Mouse (Mus musculus) heart, postnatal 0 days (tissue): Measurements from ENCODE around the gene Gpr137.

Experiments
- CTCF ChIP-seq: IDR thresholded peaks from 2 replicates; pipeline ENCODE4 v1.5.1; 2016; ENCODE audit warnings: antibody characterized with exemption, control low read depth, low read depth
- EP300 ChIP-seq: IDR thresholded peaks from 2 replicates; pipeline ENCODE4 v1.6.1; 2016; ENCODE audit warnings: antibody characterized with exemption, low read depth

DNA sequence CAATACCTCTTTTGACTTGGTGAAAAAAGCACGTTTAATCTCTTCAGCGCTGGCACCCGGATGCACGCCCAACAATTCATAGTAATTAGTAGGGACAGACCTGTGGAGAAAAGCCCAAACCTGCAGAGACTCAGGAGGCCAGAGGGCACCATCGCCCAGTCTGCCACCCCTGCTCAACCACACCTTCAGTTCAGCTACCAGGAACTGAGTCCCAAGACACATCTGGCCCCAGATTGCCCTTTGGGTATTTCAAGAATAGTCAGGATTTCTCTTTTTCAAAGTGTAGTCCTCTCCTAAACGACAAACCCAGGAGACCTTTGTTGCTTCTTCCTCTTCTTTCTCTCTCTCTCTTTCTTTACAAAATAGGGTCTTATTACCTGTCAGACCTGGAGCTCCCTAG is 48.4 kb upstream of the Gpr137 start:
- no peak for TF ChIP-seq CTCF
- no peak for TF ChIP-seq EP300
